Mouse (Mus musculus) embryonic facial prominence, embryonic 10.5 days (tissue): ENCODE results near the gene Tedc1. TPM values are rescaled to one million over a fixed set of nuclear protein-coding genes. Genes with fewer than 3 reads are reported as not detected.

ENCODE experiments used
- DNase-seq: peaks from one replicate; pipeline ENCODE4 v3.0.0-alpha.2; 2017; ENCODE audit warnings: low spot score
- H3K27ac ChIP-seq: fragments of 300-500 bp; sonication (generic); replicated peaks from 2 replicates; pipeline ENCODE4 v1.5.1; 2016; ENCODE audit warnings: mild to moderate bottlenecking
- H3K27me3 ChIP-seq: fragments of 300-500 bp; sonication (generic); replicated peaks from 2 replicates; pipeline ENCODE4 v1.6.1; 2016; ENCODE audit warnings: low read depth, mild to moderate bottlenecking; ENCODE audit not compliant: poor library complexity, severe bottlenecking
- H3K36me3 ChIP-seq: fragments of 300-500 bp; sonication (generic); replicated peaks from 2 replicates; pipeline ENCODE4 v1.6.1; 2016; ENCODE audit warnings: mild to moderate bottlenecking, moderate library complexity
- H3K4me1 ChIP-seq: fragments of 300-500 bp; sonication (generic); 2 replicates; pipeline ENCODE4 v1.6.1; 2016
- H3K4me3 ChIP-seq: fragments of 300-500 bp; sonication (generic); 2 replicates; pipeline ENCODE4 v1.5.1; 2016; ENCODE audit warnings: mild to moderate bottlenecking, moderate library complexity
- H3K9me3 ChIP-seq: fragments of 300-500 bp; sonication (generic); 2 replicates; pipeline ENCODE4 v1.6.1; 2016; ENCODE audit warnings: mild to moderate bottlenecking
- WGBS: fragments of 180-500 bp; shearing (Covaris S2); methylation state at CpG from one replicate; pipeline ENCODE4 v1.1.7; 2016; 5-methylcytosine and 5-hydroxymethylcytosine counted together
- polyA plus RNA-seq: library from polyadenylated mRNA; unstranded; fragments of >200 nt; fragmentation: Nextera tagmentation; extraction: Ambion mirVana; gene quantifications from 2 replicates; pipeline ENCODE4 v1.2.1, GENCODE M21; 2016

The Tedc1 gene
- polyA plus RNA-seq, 1 experiment from 2014 or later: 59.4 TPM

GRCm38 (mm10) chr12:113142021-113142975, 13.9 kb upstream of the Tedc1 start:
- peaks cover 38% of the 10 kb centered on the region for H3K36me3 ChIP-seq
- 22% methylated on average over 15 of the region's 15 CpGs for WGBS
- H3K27me3 ChIP-seq: peaks cover 61% of the 10 kb centered on the region
- H3K9me3 ChIP-seq: no peaks in the 10 kb centered on the region
- H3K4me3 ChIP-seq: peak overlapping the region; percentile 60
- peaks cover 74% of the 10 kb centered on the region for H3K4me1 ChIP-seq
- peak; percentile 67 for DNase-seq
- H3K27ac ChIP-seq: peak overlapping the region; percentile 86

GRCm38 (mm10) chr12:113143164-113143563, 13.1 kb upstream of the Tedc1 start:
- Histone ChIP-seq H3K27ac (0 out of 2 replicates have a peak overlapping the region, but pooled peaks have one; percentile 10), H3K27me3 (peaks cover 70% of the 10 kb centered on the region), H3K4me1 (peaks cover 75% of the 10 kb centered on the region), H3K9me3 (no peaks in the 10 kb centered on the region), H3K4me3 (peak overlapping the region; percentile 60), H3K36me3 (peaks cover 29% of the 10 kb centered on the region)
- no peak for DNase-seq
- 60% methylated on average over 7 of the region's 7 CpGs for WGBS

- peak; percentile 45 for DNase-seq
Measured at GRCm38 (mm10) chr12:113144001-113144756, 12.0 kb upstream of the Tedc1 start.

DNA sequence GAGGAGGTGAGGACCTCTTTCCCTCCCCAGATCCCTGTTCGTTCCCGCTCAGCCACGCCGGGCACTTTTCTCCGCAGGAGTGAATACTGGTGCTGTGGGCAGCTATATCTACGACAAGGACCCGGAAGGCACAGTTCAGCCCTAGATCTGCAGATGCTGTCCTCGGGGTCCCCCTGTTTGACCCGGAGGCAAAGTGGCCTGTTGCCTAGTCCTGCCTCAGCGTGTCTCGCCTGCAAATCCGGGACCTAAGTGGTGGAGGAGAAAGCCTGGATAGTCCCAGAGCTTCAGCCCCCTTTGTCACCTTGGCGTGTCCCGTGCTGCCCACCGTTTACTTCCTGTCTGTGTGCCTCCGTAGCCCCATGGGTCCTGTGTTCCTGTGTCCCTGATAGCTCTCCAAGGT, 11.3 kb upstream of the Tedc1 start:
- H3K27ac ChIP-seq: no peak overlapping the region
- peaks cover 69% of the 10 kb centered on the region for H3K4me1 ChIP-seq
- DNase-seq: no peak
- no peak overlapping the region for H3K4me3 ChIP-seq
- WGBS: 91% methylated on average over 16 of the region's 16 CpGs
- peaks cover 19% of the 10 kb centered on the region for H3K36me3 ChIP-seq
- peaks cover 87% of the 10 kb centered on the region for H3K27me3 ChIP-seq
- H3K9me3 ChIP-seq: no peaks in the 10 kb centered on the region

More at GRCm38 (mm10) chr12:113144001-113144756, 12.0 kb upstream of the Tedc1 start:
- WGBS: 80% methylated on average over 20 of the region's 20 CpGs
- Histone ChIP-seq H3K27me3 (peaks cover 80% of the 10 kb centered on the region), H3K4me1 (peaks cover 73% of the 10 kb centered on the region), H3K36me3 (peaks cover 19% of the 10 kb centered on the region), H3K4me3 (no peak overlapping the region), H3K27ac (no peak overlapping the region), H3K9me3 (no peaks in the 10 kb centered on the region)

- no peak overlapping the region for H3K4me3 ChIP-seq
- peaks cover 19% of the 10 kb centered on the region for H3K36me3 ChIP-seq
- whole genome bisulfite sequencing: 87% methylated on average over 5 of the region's 5 CpGs
- no peaks in the 10 kb centered on the region for H3K9me3 ChIP-seq
- no peak overlapping the region for H3K27ac ChIP-seq
- peaks cover 90% of the 10 kb centered on the region for H3K27me3 ChIP-seq
- DNase-seq: no peak
- peaks cover 61% of the 10 kb centered on the region for H3K4me1 ChIP-seq
Measured at GRCm38 (mm10) chr12:113145591-113145990, 10.6 kb upstream of the Tedc1 start.

DNA sequence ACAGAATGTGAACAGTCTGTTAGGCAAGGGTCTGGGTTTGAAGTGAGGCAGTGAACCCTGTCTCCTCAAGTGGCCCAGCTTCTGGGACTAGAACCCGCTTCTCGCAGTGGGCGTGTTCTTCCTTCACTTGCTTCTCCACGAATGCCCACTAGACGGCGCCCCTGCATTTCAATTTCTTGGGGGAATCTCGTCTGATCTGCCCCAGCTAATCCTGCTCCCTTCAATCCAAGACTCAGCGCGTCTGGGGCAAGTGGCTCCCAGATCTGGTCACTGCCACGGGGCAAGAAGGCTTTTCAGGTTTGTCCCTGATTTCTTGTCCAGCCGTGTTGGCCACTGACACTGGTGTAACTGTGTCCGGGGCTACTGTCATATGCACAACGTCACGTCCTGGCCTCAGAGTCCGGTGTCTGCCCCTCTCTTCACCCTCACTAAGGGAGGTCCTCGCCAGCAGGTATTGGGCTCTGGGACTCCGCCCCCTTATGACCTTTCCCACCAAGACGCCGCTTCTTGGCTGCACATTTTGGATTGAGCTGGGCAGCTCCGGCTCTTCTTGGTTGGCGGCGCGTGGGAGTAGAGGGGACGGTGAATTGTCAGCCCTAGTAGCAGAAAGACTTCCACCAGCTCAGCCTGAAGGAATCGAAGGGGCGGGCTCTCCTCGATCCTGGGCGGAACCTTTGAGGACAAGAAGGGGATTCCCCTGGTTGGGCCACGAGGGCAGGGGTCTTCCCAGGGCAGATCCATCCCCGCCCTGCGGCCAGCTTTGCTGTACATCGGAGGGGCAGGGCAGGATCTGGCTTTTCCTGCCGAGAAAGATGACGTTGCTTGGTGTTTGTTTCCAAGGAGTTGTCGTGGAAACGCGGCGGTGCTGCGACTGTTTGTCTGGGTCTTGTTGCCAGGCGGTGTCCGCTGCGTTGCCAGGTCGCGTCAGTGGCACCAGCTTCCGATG, 9.8 kb upstream of the Tedc1 start, which contains the start of gene Crip1:
Crip1 (plus strand) TSS at position 205 of the 946 bp plus-strand sequence.
- peaks cover 19% of the 10 kb centered on the region for H3K36me3 ChIP-seq
- H3K4me1 ChIP-seq: peaks cover 54% of the 10 kb centered on the region
- peaks cover 90% of the 10 kb centered on the region for H3K27me3 ChIP-seq
- H3K4me3 ChIP-seq: peak within 1 kb of the TSS; percentile 44
- DNase-seq: peak; percentile 83
- no peak within 1 kb of the TSS; the same call in 1 of the 2 replicates for H3K27ac ChIP-seq
- no peaks in the 10 kb centered on the region for H3K9me3 ChIP-seq
- 6% methylated on average over 45 of the region's 45 CpGs for WGBS

DNA sequence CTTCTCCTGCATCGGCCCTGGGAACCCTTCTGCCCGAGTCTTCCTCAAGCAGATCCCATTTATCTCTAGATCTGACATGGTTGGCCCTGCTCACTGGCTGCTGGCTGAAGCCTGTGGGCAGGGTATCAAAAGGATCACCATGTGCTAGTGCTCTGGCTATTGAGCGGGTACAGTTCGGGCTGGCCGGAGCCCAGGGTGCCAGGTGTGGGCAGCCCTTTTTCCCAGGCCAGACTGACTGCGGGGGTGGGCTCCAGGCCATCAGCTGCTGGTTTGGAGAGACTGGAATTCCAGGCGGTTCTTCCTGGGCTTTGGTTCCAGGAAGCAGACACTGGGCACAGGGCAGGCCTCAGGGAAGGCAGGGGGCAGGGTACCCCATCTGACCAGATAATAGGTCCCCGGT, 8.7 kb upstream of the Tedc1 start:
- peaks cover 90% of the 10 kb centered on the region for H3K27me3 ChIP-seq
- H3K4me1 ChIP-seq: peaks cover 54% of the 10 kb centered on the region
- 88% methylated on average over 8 of the region's 8 CpGs for WGBS

DNA sequence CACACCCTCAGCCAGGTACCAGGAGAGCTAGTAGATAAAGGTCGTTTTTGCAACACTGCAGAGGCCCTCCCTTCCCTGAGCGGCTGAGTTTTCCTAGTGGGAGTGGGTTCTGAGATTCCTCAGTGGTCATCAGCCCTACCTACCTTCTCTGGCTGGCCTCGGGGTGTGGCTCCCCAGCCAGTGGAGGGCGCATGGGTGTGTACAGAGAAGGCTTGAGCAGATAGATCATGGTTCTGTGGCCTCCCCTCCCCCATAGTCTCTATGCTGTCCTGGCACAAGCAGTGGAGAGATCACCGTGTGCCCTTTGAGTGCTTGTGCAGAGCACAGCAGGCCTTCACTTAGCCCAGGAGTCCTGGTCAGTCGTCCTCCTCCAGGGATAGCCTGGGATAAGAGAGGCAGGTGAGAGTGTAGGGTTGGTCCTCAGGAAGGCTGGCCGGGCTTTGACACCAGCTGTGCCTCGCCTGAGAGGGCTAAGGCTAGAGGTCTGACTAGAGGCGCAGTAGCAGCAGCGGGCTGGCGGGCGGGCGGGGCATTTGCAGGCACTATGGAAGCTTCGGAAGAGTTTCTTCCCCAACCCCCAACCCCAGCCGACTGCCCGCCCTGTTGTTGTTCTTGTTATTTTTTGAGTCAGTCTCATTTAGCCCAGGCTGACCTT, 7.7 kb upstream of the Tedc1 start:
- 39% methylated on average over 16 of the region's 16 CpGs for WGBS
- Histone ChIP-seq H3K36me3 (peaks cover 18% of the 10 kb centered on the region), H3K4me1 (peaks cover 46% of the 10 kb centered on the region), H3K27ac (no peak overlapping the region), H3K9me3 (no peaks in the 10 kb centered on the region), H3K27me3 (peaks cover 90% of the 10 kb centered on the region), H3K4me3 (no peak overlapping the region)
- DNase-seq: no peak

More for the DNA sequence above, 8.7 kb upstream of the Tedc1 start:
- Histone ChIP-seq H3K9me3 (no peaks in the 10 kb centered on the region), H3K4me3 (no peak overlapping the region), H3K36me3 (peaks cover 19% of the 10 kb centered on the region), H3K27ac (no peak overlapping the region)
- no peak for DNase-seq

DNA sequence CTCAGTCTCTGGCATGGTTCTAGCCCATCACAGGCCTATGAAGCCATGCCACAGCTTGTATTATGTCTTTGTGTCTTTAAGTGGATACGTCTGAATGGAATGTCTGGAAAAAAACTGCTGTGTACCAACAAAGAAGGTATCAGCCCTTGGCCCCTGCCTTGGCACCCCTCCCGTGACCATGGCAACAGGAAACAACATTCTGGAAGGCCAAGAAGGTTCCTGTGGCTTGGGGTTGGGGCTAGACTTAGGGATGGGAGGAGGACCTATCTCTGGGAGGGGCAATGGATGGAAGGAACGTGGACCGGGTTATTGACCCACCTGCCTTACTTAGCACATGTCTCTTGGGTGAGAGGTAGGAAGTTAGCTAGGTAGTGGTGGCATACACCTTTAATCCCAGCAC, 6.9 kb upstream of the Tedc1 start:
- peaks cover 10% of the 10 kb centered on the region for H3K36me3 ChIP-seq
- DNase-seq: no peak
- H3K9me3 ChIP-seq: no peaks in the 10 kb centered on the region
- no peak overlapping the region for H3K27ac ChIP-seq
- peaks cover 93% of the 10 kb centered on the region for H3K27me3 ChIP-seq
- no peak overlapping the region for H3K4me3 ChIP-seq
- H3K4me1 ChIP-seq: peaks cover 44% of the 10 kb centered on the region
- 72% methylated on average over 4 of the region's 4 CpGs for WGBS

DNA sequence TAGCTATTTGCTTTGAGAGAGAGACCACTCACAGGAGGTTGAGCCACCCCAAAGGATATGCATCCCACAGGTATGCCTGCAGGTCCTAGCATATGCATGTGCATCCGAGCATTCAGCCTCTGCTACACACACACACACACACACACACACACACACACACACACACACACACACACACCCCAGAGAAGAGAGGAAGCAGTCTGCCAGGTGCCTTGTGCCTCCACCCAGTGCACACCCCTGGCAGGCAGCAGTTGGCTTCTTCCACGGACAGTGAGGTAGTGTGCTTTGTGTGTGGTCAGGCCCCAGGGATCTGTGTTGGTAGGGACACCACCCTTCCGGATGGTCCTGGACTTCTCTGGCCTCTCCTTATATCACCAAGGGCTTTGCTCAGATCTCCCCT, 6.3 kb upstream of the Tedc1 start:
- peaks cover 99% of the 10 kb centered on the region for H3K27me3 ChIP-seq

DNA sequence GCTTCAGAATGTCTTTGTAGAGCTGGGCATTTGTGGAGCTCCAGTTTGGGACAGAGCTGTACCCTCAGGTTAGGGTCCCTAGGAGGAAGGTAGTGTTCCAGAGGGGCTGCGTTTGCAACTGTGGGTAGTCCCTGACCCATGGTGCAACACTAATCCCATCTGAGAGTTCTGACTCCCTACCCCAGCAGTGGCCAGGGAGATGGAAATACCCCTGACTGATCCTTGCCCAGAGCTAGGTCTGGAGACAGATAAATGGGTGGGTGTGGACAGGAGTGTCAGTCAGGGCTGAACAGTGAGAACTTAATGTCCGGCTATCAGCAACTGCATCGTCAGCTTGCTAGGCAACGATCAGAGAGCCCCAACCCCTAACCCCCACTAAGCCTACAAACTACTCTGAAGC, 5.6 kb upstream of the Tedc1 start:
- WGBS: 81% methylated on average over 4 of the region's 4 CpGs
- no peaks in the 10 kb centered on the region; the same call in 1 of the 2 replicates for H3K36me3 ChIP-seq
- no peak overlapping the region for H3K4me3 ChIP-seq
- H3K4me1 ChIP-seq: peaks cover 55% of the 10 kb centered on the region
- peaks cover 96% of the 10 kb centered on the region for H3K27me3 ChIP-seq
- no peak for DNase-seq
- H3K27ac ChIP-seq: no peak overlapping the region
- no peaks in the 10 kb centered on the region for H3K9me3 ChIP-seq

More for the DNA sequence above, 6.3 kb upstream of the Tedc1 start:
- H3K27ac ChIP-seq: no peak overlapping the region
- H3K4me3 ChIP-seq: no peak overlapping the region
- H3K9me3 ChIP-seq: no peaks in the 10 kb centered on the region
- no peak for DNase-seq
- H3K36me3 ChIP-seq: peaks cover 4% of the 10 kb centered on the region
- WGBS: 66% methylated on average over 3 of the region's 3 CpGs
- peaks cover 48% of the 10 kb centered on the region for H3K4me1 ChIP-seq
